Mouse (Mus musculus): ENCODE results near the gene Itpkc. TPM values are rescaled to one million over a fixed set of nuclear protein-coding genes. Genes with fewer than 3 reads are reported as not detected.

The Itpkc gene
- polyA plus RNA-seq, 1 experiment from 2014 or later: 6.4 TPM

GRCm38 (mm10) chr7:27198355-27198754, 30.1 kb downstream of the Itpkc start:
- Histone ChIP-seq H3K4me1 (ENCODE audit: insufficient read depth, low read length) (peaks cover 17% of the 10 kb centered on the region), H3K9me3 (ENCODE audit: low read length) (no peaks in the 10 kb centered on the region), H3K4me3 (ENCODE audit: low read length) (no peak overlapping the region), H3K4me2 (replicated peaks; ENCODE audit: low read depth, low read length) (no peak overlapping the region), H3K27me3 (ENCODE audit: insufficient read depth, low read length) (no peaks in the 10 kb centered on the region), H3K9ac (replicated peaks; ENCODE audit: low read length) (no peak overlapping the region), H3K27ac (ENCODE audit: low read length) (no peak overlapping the region), H3K36me3 (ENCODE audit: insufficient read depth, low read length) (peaks cover 27% of the 10 kb centered on the region)
- ATAC-seq (ENCODE audit: low FRiP score, low TSS enrichment): no peak

GRCm38 (mm10) chr7:27197634-27198033, 30.8 kb downstream of the Itpkc start:
- peaks cover 29% of the 10 kb centered on the region for H3K36me3 ChIP-seq (ENCODE audit: insufficient read depth, low read length)
- H3K9me3 ChIP-seq (ENCODE audit: low read length): no peaks in the 10 kb centered on the region
- H3K27me3 ChIP-seq (ENCODE audit: insufficient read depth, low read length): no peaks in the 10 kb centered on the region
- H3K4me3 ChIP-seq (ENCODE audit: low read length): no peak overlapping the region
- H3K9ac ChIP-seq (replicated peaks; ENCODE audit: low read length): no peak overlapping the region
- no peak for ATAC-seq (ENCODE audit: low FRiP score, low TSS enrichment)
- no peak overlapping the region for H3K27ac ChIP-seq (ENCODE audit: low read length)
- H3K4me1 ChIP-seq (ENCODE audit: insufficient read depth, low read length): peaks cover 17% of the 10 kb centered on the region
- 92% methylated on average over 8 of the region's 8 CpGs for WGBS
- H3K4me2 ChIP-seq (replicated peaks; ENCODE audit: low read depth, low read length): no peak overlapping the region

- H3K36me3 ChIP-seq (ENCODE audit: insufficient read depth, low read length): peaks cover 30% of the 10 kb centered on the region
- H3K27ac ChIP-seq (ENCODE audit: low read length): no peak overlapping the region
- H3K9ac ChIP-seq (replicated peaks; ENCODE audit: low read length): no peak overlapping the region
- ATAC-seq (ENCODE audit: low FRiP score, low TSS enrichment): no peak
- WGBS: 88% methylated on average over 2 of the region's 3 CpGs
- no peaks in the 10 kb centered on the region for H3K9me3 ChIP-seq (ENCODE audit: low read length)
- peaks cover 17% of the 10 kb centered on the region for H3K4me1 ChIP-seq (ENCODE audit: insufficient read depth, low read length)
- H3K4me3 ChIP-seq (ENCODE audit: low read length): no peak overlapping the region
- peak overlapping the region; percentile 98 for H3K4me2 ChIP-seq (replicated peaks; ENCODE audit: low read depth, low read length)
- H3K27me3 ChIP-seq (ENCODE audit: insufficient read depth, low read length): no peaks in the 10 kb centered on the region
Observed at GRCm38 (mm10) chr7:27197136-27197535, 31.3 kb downstream of the Itpkc start.

DNA sequence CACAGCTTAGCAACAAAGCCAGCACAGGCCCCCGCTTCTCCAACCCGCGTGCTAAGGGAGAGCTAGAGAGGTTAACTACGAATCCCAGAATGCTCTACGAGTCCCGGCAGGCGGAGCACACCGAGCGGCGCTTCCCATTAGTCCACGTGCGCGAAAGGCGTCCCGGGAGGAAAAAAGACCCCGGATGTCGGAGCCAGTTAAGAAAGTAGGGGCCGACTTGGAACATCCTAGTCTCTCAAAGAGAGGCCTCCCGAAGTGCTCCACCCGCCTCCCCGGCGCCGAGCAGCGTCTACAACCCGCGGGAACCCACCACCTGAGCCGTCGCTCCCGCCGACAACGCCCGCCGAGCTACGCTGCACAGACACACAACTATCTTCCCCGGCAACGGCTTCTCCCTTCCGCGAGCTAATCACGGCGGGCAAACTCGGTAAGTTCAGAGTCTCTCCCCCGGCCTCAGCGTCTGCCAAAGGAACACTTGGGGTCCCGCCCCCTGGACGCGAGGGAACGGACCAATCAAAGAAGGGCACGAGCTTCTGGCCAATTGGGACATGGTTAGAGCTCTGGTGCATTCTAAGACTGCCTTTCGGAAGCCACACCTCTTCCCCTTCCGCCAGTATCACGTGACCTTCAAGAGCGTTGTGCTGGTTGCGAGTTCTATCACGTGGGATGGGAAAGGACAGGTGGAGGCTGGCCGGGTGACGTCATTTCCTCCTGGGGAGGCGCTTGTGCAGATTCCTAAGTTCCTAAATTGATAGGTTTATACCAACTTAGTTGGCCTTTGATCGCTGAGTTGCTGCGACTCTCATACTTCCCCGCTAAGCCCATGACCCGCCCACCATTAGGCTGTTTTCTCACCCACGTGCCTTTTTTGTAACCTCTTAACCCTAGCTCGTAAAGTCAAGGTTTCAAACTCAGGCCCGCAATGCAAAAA, 32.5 kb downstream of the Itpkc start, which contains the start of the genes BC024978 and Snrpa:
Gene BC024978, plus strand, starts transcription at position 101 of the 931 bp plus-strand sequence.
Gene Snrpa, minus strand, starts transcription at position 591 of the 931 bp plus-strand sequence.
- H3K36me3 ChIP-seq (ENCODE audit: insufficient read depth, low read length): peaks cover 39% of the 10 kb centered on the region

GRCm38 (mm10) chr7:27193731-27194130, 34.7 kb downstream of the Itpkc start:
- Histone ChIP-seq H3K4me3 (ENCODE audit: low read length) (no peak overlapping the region), H3K36me3 (ENCODE audit: insufficient read depth, low read length) (peaks cover 55% of the 10 kb centered on the region), H3K4me1 (ENCODE audit: insufficient read depth, low read length) (peaks cover 17% of the 10 kb centered on the region), H3K9ac (replicated peaks; ENCODE audit: low read length) (0 out of 2 replicates have a peak overlapping the region, but pooled peaks have one; percentile 39), H3K4me2 (replicated peaks; ENCODE audit: low read depth, low read length) (peak overlapping the region; percentile 20), H3K27me3 (ENCODE audit: insufficient read depth, low read length) (no peaks in the 10 kb centered on the region), H3K9me3 (ENCODE audit: low read length) (0 out of 2 replicates have a peak, but pooled peaks cover 3% of the 10 kb centered on the region), H3K27ac (ENCODE audit: low read length) (no peak overlapping the region)
- WGBS: 69% methylated on average over 4 of the region's 4 CpGs
- ATAC-seq (ENCODE audit: low FRiP score, low TSS enrichment): no peak

More for the DNA sequence above, 32.5 kb downstream of the Itpkc start, which contains the start of the genes BC024978 and Snrpa:
- ATAC-seq (ENCODE audit: low FRiP score, low TSS enrichment): peak; percentile 99
- under 1% methylated on average over 64 of the region's 64 CpGs for WGBS
- Histone ChIP-seq H3K9ac (replicated peaks; ENCODE audit: low read length) (peak within 1 kb of the TSS; percentile 98), H3K27me3 (ENCODE audit: insufficient read depth, low read length) (no peaks in the 10 kb centered on the region), H3K27ac (ENCODE audit: low read length) (peak within 1 kb of the TSS; percentile 100), H3K4me3 (ENCODE audit: low read length) (peak within 1 kb of the TSS; percentile 98), H3K9me3 (ENCODE audit: low read length) (no peaks in the 10 kb centered on the region), H3K4me1 (ENCODE audit: insufficient read depth, low read length) (peaks cover 17% of the 10 kb centered on the region), H3K4me2 (replicated peaks; ENCODE audit: low read depth, low read length) (peak within 1 kb of the TSS; percentile 98)

DNA sequence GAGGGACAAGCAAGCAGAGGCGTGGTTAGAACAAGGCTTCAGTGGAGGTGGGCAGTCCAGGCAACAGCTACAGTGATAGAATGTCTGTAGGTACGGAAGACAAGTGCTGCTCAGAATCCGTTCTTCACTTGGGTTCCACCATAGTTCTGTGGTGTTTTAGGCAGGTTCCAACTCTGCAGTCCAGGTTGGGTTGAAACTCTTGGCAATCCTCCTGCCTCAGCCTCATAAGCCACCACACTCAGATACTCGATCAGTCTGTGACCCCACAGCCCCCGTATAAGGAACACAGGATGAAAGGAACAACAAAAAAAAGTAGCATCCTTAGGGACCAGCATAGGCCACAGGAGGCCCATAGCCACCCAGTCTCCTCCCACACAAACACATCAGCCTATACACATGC, 36.0 kb downstream of the Itpkc start:
- Histone ChIP-seq H3K27me3 (ENCODE audit: insufficient read depth, low read length) (no peaks in the 10 kb centered on the region), H3K4me2 (replicated peaks; ENCODE audit: low read depth, low read length) (no peak overlapping the region), H3K27ac (ENCODE audit: low read length) (no peak overlapping the region), H3K4me3 (ENCODE audit: low read length) (no peak overlapping the region), H3K36me3 (ENCODE audit: insufficient read depth, low read length) (peaks cover 68% of the 10 kb centered on the region), H3K9me3 (ENCODE audit: low read length) (0 out of 2 replicates have a peak, but pooled peaks cover 3% of the 10 kb centered on the region), H3K4me1 (ENCODE audit: insufficient read depth, low read length) (peaks cover 17% of the 10 kb centered on the region), H3K9ac (replicated peaks; ENCODE audit: low read length) (no peak overlapping the region)
- ATAC-seq (ENCODE audit: low FRiP score, low TSS enrichment): no peak
- WGBS: 93% methylated on average over 5 of the region's 5 CpGs

DNA sequence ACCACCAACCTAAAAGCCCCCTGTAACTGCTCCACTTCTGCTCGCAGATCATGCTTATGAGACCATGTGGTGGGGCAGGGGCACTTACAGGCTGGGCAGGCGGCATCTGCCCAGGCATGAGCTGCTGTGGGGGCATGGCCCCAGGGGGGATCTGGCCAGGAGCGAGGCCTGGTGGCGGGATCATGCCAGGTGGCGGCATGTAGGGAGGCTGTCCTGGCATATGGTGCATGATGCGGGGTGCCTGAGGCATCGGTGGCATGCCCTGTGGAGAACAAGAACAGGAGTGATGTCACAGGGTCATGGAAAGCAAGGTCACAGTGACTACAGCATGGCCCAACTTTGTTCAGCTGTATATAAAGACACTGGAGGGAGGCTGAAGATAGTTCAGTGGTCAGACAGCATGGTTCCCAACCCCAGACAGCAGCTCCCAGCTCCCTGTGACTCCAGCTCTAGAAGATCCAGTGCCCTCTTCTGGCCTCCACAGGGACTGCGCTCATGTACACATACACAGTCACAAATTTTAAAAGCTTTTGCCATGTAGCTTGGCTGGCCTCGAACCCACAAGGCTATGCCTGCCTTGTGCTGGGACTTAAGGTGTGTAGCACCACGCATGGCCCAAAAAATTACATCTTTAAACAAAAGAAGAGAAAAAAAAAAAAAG, 39.1 kb downstream of the Itpkc start:
- H3K36me3 ChIP-seq (ENCODE audit: insufficient read depth, low read length): peaks cover 91% of the 10 kb centered on the region
- H3K4me1 ChIP-seq (ENCODE audit: insufficient read depth, low read length): peaks cover 9% of the 10 kb centered on the region
- no peak overlapping the region for H3K4me3 ChIP-seq (ENCODE audit: low read length)
- WGBS: 97% methylated on average over 10 of the region's 10 CpGs
- H3K27ac ChIP-seq (ENCODE audit: low read length): no peak overlapping the region
- H3K4me2 ChIP-seq (replicated peaks; ENCODE audit: low read depth, low read length): no peak overlapping the region
- no peaks in the 10 kb centered on the region for H3K27me3 ChIP-seq (ENCODE audit: insufficient read depth, low read length)
- no peak for ATAC-seq (ENCODE audit: low FRiP score, low TSS enrichment)
- 0 out of 2 replicates have a peak, but pooled peaks cover 6% of the 10 kb centered on the region for H3K9me3 ChIP-seq (ENCODE audit: low read length)
- no peak overlapping the region for H3K9ac ChIP-seq (replicated peaks; ENCODE audit: low read length)

- Histone ChIP-seq H3K9ac (replicated peaks; ENCODE audit: low read length) (no peak overlapping the region), H3K36me3 (ENCODE audit: insufficient read depth, low read length) (peaks cover 69% of the 10 kb centered on the region), H3K4me1 (ENCODE audit: insufficient read depth, low read length) (no peaks in the 10 kb centered on the region), H3K27me3 (ENCODE audit: insufficient read depth, low read length) (no peaks in the 10 kb centered on the region), H3K4me2 (replicated peaks; ENCODE audit: low read depth, low read length) (no peak overlapping the region), H3K9me3 (ENCODE audit: low read length) (0 out of 2 replicates have a peak, but pooled peaks cover 6% of the 10 kb centered on the region), H3K27ac (ENCODE audit: low read length) (no peak overlapping the region), H3K4me3 (ENCODE audit: low read length) (no peak overlapping the region)
- ATAC-seq (ENCODE audit: low FRiP score, low TSS enrichment): no peak
- 93% methylated on average over 5 of the region's 5 CpGs for WGBS
Observed at GRCm38 (mm10) chr7:27185986-27186385, 42.5 kb downstream of the Itpkc start.

DNA sequence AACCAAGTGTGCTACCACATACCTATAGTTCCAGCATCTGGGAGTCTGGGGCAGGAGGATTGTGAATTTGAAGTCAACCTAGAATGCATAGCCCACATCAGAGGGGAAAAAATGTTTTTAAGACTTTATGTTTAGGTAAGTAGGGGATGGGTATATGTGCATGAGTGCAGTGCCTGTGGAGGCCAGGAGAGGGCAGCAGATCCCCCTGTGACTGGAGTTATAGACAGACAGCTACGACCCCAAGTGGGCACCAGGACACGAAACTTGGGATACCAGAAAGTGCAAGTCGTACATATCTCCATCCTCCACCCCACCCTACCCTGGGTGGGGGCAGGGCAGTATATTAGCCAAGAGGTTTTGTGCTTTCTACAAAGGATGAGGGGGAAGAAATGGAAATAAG, 43.5 kb downstream of the Itpkc start:
- Histone ChIP-seq H3K9ac (replicated peaks; ENCODE audit: low read length) (no peak overlapping the region), H3K9me3 (ENCODE audit: low read length) (0 out of 2 replicates have a peak, but pooled peaks cover 6% of the 10 kb centered on the region), H3K27ac (ENCODE audit: low read length) (no peak overlapping the region), H3K27me3 (ENCODE audit: insufficient read depth, low read length) (no peaks in the 10 kb centered on the region), H3K36me3 (ENCODE audit: insufficient read depth, low read length) (peaks cover 59% of the 10 kb centered on the region), H3K4me1 (ENCODE audit: insufficient read depth, low read length) (no peaks in the 10 kb centered on the region), H3K4me3 (ENCODE audit: low read length) (no peak overlapping the region), H3K4me2 (replicated peaks; ENCODE audit: low read depth, low read length) (no peak overlapping the region)
- 71% methylated on average over 3 of the region's 3 CpGs for WGBS
- ATAC-seq (ENCODE audit: low FRiP score, low TSS enrichment): no peak
